Mouse (Mus musculus) hindbrain, embryonic 11.5 days (tissue): ENCODE data around the gene Cdc34. TPM values are rescaled to one million over a fixed set of nuclear protein-coding genes. Genes with fewer than 3 reads are reported as not detected.
"Not testable (repeated sequence)": the region's sequence is repeated elsewhere in the genome, so short reads cannot be mapped to it uniquely, and the experiment has no call there.

ENCODE experiments used
- ATAC-seq: fragments of 200-750 bp; cut with Nextera tagmentation; 2 replicates; pipeline ENCODE4 v1.8.0; 2017; ENCODE audit warnings: mild to moderate bottlenecking, moderate TSS enrichment, moderate library complexity; ENCODE audit not compliant: low FRiP score
- DNase-seq: peaks from one replicate; pipeline ENCODE4 v3.0.0-alpha.2; 2015; ENCODE audit warnings: low spot score
- H3K27ac ChIP-seq: fragments of 300-500 bp; sonication (generic); 2 replicates; pipeline ENCODE4 v1.5.1; 2014; ENCODE audit warnings: mild to moderate bottlenecking, low read depth, low read length
- H3K27me3 ChIP-seq: fragments of 300-500 bp; sonication (generic); 2 replicates; pipeline ENCODE4 v1.6.1; 2014; ENCODE audit warnings: mild to moderate bottlenecking, low read length, moderate library complexity, mixed read lengths; ENCODE audit not compliant: control insufficient read depth, insufficient read depth
- H3K36me3 ChIP-seq: fragments of 300-500 bp; sonication (generic); 2 replicates; pipeline ENCODE4 v1.6.1; 2014; ENCODE audit warnings: mild to moderate bottlenecking, low read length, moderate library complexity, mixed read lengths; ENCODE audit not compliant: control insufficient read depth, insufficient read depth
- H3K4me1 ChIP-seq: fragments of 300-500 bp; sonication (generic); replicated peaks from 2 replicates; pipeline ENCODE4 v1.6.1; 2014; ENCODE audit warnings: low read length, mixed read lengths; ENCODE audit not compliant: control insufficient read depth, insufficient read depth
- H3K4me2 ChIP-seq: fragments of 300-500 bp; sonication (generic); replicated peaks from 2 replicates; pipeline ENCODE4 v1.6.1; 2014; ENCODE audit warnings: mild to moderate bottlenecking, low read depth, low read length
- H3K4me3 ChIP-seq: fragments of 300-500 bp; sonication (generic); 2 replicates; pipeline ENCODE4 v1.5.1; 2014; ENCODE audit warnings: low read depth, low read length
- H3K9ac ChIP-seq: fragments of 300-500 bp; sonication (generic); 2 replicates; pipeline ENCODE4 v1.6.1; 2014; ENCODE audit warnings: low read depth, low read length
- H3K9me3 ChIP-seq: fragments of 300-500 bp; sonication (generic); 2 replicates; pipeline ENCODE4 v1.6.1; 2016; ENCODE audit warnings: low read length; ENCODE audit not compliant: control insufficient read depth
- WGBS: fragments of 180-500 bp; shearing (Covaris S2); extraction: QIAGEN DNeasy Blood & Tissue Kit; methylation state at CpG from one replicate; pipeline ENCODE4 v1.1.7; 2014; 5-methylcytosine and 5-hydroxymethylcytosine counted together
- polyA plus RNA-seq: library from polyadenylated mRNA; unstranded; fragments of >200 nt; fragmentation: Nextera tagmentation; extraction: Ambion mirVana; gene quantifications from 2 replicates; pipeline ENCODE4 v1.2.1, GENCODE M21; 2014

Cdc34 gene
- polyA plus RNA-seq, 1 experiment from 2014 or later: 153 TPM

DNA sequence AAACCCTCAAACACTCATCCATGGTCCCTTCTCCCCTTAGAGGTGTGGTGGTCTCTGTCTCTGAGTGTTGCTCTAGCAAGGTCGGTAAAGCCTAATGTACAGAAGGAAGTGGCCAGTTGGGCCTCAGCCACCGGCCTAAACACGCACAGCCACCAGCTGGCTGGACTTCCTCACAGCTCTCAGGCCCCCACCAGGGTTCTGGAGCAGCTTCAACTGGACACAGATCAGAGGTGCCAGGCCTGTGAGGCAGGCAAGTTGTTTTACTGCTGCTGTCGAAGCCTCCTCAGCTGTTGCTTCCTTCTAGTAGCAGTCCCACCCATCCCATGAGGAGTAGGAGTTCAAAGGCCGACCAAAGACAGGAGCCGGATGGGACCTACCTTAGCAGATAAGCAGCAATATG, 15.9 kb downstream of the Cdc34 start:
- Histone ChIP-seq H3K9me3 (no peaks in the 10 kb centered on the region), H3K36me3 (no peaks in the 10 kb centered on the region), H3K9ac (no peak overlapping the region), H3K4me2 (no peak overlapping the region), H3K27ac (no peak overlapping the region), H3K27me3 (no peaks in the 10 kb centered on the region), H3K4me1 (no peaks in the 10 kb centered on the region), H3K4me3 (no peak overlapping the region)
- ATAC-seq: no peak
- DNase-seq: no peak
- 81% methylated on average over 6 of the region's 6 CpGs for WGBS

- Histone ChIP-seq H3K36me3 (no peaks in the 10 kb centered on the region), H3K27ac (no peak overlapping the region), H3K4me1 (no peaks in the 10 kb centered on the region), H3K4me2 (no peak overlapping the region), H3K9me3 (no peaks in the 10 kb centered on the region), H3K27me3 (no peaks in the 10 kb centered on the region), H3K4me3 (no peak overlapping the region), H3K9ac (no peak overlapping the region)
- ATAC-seq (no peak), DNase-seq (no peak)
- 96% methylated on average over 6 of the region's 6 CpGs for WGBS
These were observed 16.5 kb downstream of the Cdc34 start for GRCm38 (mm10) chr10:79698459-79698858.

DNA sequence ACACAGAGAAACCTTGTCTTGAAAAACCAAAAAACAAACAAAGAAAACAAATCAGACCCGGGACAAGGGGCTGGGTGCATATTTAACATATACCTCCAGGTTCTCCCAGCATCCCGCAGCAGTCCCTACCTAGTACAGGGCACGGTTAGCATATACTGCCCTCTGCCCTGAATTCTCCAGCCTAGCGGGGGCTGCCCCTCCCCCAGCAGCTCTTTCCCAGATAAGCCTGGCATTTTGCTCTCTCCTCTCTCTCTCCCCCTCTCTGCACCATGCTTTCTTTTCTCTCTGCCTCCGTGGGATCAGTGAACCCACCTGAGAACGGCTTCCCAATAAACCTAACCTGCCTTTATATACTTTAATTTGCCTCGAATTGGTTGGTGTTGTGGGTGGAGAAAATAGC, 18.7 kb downstream of the Cdc34 start:
- ATAC-seq: no peak
- Histone ChIP-seq H3K9me3 (no peaks in the 10 kb centered on the region), H3K4me3 (no peak overlapping the region), H3K4me2 (no peak overlapping the region), H3K4me1 (peaks cover 5% of the 10 kb centered on the region; the same call in 1 of the 2 replicates), H3K9ac (no peak overlapping the region), H3K27ac (no peak overlapping the region), H3K36me3 (no peaks in the 10 kb centered on the region), H3K27me3 (no peaks in the 10 kb centered on the region)
- no peak for DNase-seq
- 47% methylated on average over 7 of the region's 7 CpGs for WGBS

GRCm38 (mm10) chr10:79701443-79702129, 19.6 kb downstream of the Cdc34 start:
- Histone ChIP-seq H3K9me3 (no peaks in the 10 kb centered on the region), H3K27ac (no peak overlapping the region), H3K4me2 (no peak overlapping the region), H3K4me1 (peaks cover 5% of the 10 kb centered on the region), H3K36me3 (no peaks in the 10 kb centered on the region), H3K9ac (no peak overlapping the region), H3K27me3 (no peaks in the 10 kb centered on the region), H3K4me3 (no peak overlapping the region)
- DNase-seq (no peak), ATAC-seq (no peak)
- 59% methylated on average over 10 of the region's 10 CpGs for WGBS

DNA sequence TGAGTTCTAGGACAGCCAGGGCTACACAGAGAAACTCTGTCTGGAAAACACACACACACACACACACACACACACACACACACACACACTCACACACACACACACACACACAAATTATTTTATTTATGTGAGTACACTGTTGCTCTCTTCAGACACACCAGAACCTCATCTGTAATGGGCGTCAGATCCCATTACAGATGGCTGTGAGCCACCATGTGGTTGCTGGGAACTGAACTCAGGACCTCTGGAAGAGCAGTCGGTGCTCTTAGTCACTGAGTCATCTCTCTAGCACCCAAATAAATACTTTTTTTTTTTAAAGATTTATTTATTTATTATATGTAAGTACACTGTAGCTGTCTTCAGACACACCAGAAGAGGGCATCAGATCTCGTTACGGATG, 21.0 kb downstream of the Cdc34 start:
- not testable (repeated sequence) for H3K9ac ChIP-seq, H3K27ac ChIP-seq, DNase-seq, H3K4me3 ChIP-seq, H3K4me2 ChIP-seq, H3K4me1 ChIP-seq, H3K9me3 ChIP-seq, H3K27me3 ChIP-seq, H3K36me3 ChIP-seq, ATAC-seq
- 91% methylated on average over 2 of the region's 4 CpGs for WGBS

DNA sequence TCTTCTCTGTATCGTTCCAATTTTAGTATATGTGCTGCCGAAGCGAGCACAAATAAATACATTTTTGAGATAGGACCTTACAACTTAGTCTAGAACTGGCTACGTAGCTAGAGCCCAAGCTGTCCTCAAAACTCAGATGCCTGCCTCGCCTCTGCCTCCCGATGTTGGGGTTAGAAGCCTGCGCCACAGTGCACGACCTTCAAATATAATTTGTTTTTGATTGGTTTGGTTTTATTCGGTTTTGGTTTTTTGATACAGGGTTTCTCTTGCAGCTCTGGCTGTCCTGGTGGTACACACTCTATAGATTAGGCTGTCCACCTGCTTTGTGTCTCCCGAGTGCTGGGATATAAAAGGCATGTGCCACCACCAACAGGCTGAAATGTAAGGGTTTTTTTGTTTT, 21.5 kb downstream of the Cdc34 start:
- ATAC-seq (peak; percentile 15), DNase-seq (no peak)
- Histone ChIP-seq H3K4me1 (peaks cover 5% of the 10 kb centered on the region), H3K27me3 (no peaks in the 10 kb centered on the region), H3K9me3 (no peaks in the 10 kb centered on the region), H3K4me3 (peak overlapping the region; percentile 67), H3K9ac (no peak overlapping the region; the same call in 1 of the 2 replicates), H3K4me2 (peak overlapping the region; percentile 25; the same call in 1 of the 2 replicates), H3K27ac (0 out of 2 replicates have a peak overlapping the region, but pooled peaks have one; percentile 27), H3K36me3 (no peaks in the 10 kb centered on the region)
- 77% methylated on average over 10 of the region's 10 CpGs for WGBS

DNA sequence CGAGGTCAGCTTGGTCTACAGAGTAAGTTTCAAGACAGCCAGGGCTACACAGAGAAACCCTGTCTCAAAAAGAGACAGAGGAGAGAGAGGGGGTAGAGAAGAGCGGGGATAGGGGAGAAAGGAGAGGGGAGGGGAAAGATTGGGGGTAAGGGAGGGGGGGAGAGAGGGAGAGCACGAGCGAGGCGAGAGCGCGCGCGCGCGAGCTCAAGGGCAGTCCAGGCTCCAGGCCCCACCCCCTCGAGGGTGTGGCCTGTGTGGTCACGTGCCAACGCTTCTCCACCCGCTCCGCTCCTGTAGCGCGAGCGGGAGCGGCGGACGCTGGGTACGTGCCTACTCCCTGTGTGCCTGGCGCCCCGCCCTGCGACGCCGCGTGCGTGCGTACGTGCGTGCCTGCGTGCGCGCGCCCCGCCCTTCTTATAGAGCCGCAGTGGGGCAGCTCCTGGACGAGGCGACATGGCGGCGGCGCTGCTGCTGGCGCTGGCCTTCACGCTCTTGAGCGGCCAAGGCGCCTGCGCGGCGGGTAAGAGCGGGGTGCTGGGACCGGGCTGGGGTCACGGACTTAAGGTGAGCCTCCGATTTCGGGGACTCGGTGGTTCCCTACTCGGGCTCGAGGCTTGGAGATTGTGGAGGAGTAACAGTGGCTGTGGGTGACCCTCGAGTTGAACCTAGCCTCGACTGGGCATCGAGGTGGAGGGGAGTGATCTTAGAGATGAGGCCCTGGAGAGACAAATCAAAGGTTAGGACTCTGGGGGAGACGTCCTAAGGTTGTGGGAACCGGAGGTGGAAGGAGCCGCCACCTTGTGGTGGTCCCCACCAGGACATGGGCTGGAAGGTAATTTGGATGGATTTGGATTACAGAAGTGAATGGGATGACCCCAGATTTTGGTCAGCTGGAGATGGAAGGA, 22.3 kb downstream of the Cdc34 start, which contains the start of gene Bsg:
Bsg (plus strand) TSS at position 427 of the 905 bp plus-strand sequence.
- ATAC-seq (peak; percentile 96), DNase-seq (peak; percentile 100)
- H3K27me3 ChIP-seq: no peaks in the 10 kb centered on the region
- H3K4me2 ChIP-seq: peak within 1 kb of the TSS; percentile 88
- H3K9ac ChIP-seq: peak within 1 kb of the TSS; percentile 85
- under 1% methylated on average over 50 of the region's 65 CpGs for WGBS
- no peaks in the 10 kb centered on the region for H3K9me3 ChIP-seq
- no peaks in the 10 kb centered on the region for H3K36me3 ChIP-seq
- H3K4me1 ChIP-seq: peaks cover 5% of the 10 kb centered on the region
- H3K4me3 ChIP-seq: peak within 1 kb of the TSS; percentile 67
- H3K27ac ChIP-seq: peak within 1 kb of the TSS; percentile 67

GRCm38 (mm10) chr10:79704970-79705360, 23.0 kb downstream of the Cdc34 start:
- Histone ChIP-seq H3K4me1 (peaks cover 5% of the 10 kb centered on the region), H3K9ac (peak overlapping the region; percentile 85), H3K4me3 (peak overlapping the region; percentile 67), H3K27ac (0 out of 2 replicates have a peak overlapping the region, but pooled peaks have one; percentile 1), H3K36me3 (peaks cover 4% of the 10 kb centered on the region), H3K4me2 (peak overlapping the region; percentile 88), H3K9me3 (no peaks in the 10 kb centered on the region), H3K27me3 (no peaks in the 10 kb centered on the region)
- ATAC-seq: 0 out of 2 replicates have a peak, but pooled peaks have one; percentile 0
- WGBS: 8% methylated on average over 10 of the region's 10 CpGs
- peak; percentile 19 for DNase-seq
